Mouse (Mus musculus) forebrain, embryonic 16.5 days (tissue): ENCODE data around the gene Zfp553. TPM values are rescaled to one million over a fixed set of nuclear protein-coding genes. Genes with fewer than 3 reads are reported as not detected.

ENCODE experiments used
- ATAC-seq: fragments of 200-750 bp; cut with Nextera tagmentation; 2 replicates; pipeline ENCODE4 v1.8.0; 2017; ENCODE audit warnings: mild to moderate bottlenecking, moderate library complexity
- H3K27ac ChIP-seq: fragments of 300-500 bp; sonication (generic); 2 replicates; pipeline ENCODE4 v1.5.1; 2014; ENCODE audit warnings: low read length, control low read depth
- H3K27me3 ChIP-seq: fragments of 300-500 bp; sonication (generic); replicated peaks from 2 replicates; pipeline ENCODE4 v1.6.1; 2014; ENCODE audit warnings: low read length; ENCODE audit not compliant: control insufficient read depth, insufficient read depth
- H3K36me3 ChIP-seq: fragments of 300-500 bp; sonication (generic); 2 replicates; pipeline ENCODE4 v1.6.1; 2014; ENCODE audit not compliant: control insufficient read depth, insufficient read depth
- H3K4me1 ChIP-seq: fragments of 300-500 bp; sonication (generic); replicated peaks from 2 replicates; pipeline ENCODE4 v1.6.1; 2014; ENCODE audit warnings: low read length; ENCODE audit not compliant: control insufficient read depth, insufficient read depth
- H3K4me2 ChIP-seq: fragments of 300-500 bp; sonication (generic); 2 replicates; pipeline ENCODE4 v1.6.1; 2014; ENCODE audit warnings: mild to moderate bottlenecking, low read length, control low read depth
- H3K4me3 ChIP-seq: fragments of 300-500 bp; sonication (generic); replicated peaks from 2 replicates; pipeline ENCODE4 v1.5.1; 2014; ENCODE audit warnings: mild to moderate bottlenecking, low read length, control low read depth
- H3K9ac ChIP-seq: fragments of 300-500 bp; sonication (generic); replicated peaks from 2 replicates; pipeline ENCODE4 v1.6.1; 2014; ENCODE audit warnings: low read depth, low read length, control low read depth
- H3K9me3 ChIP-seq: fragments of 300-500 bp; sonication (generic); 2 replicates; pipeline ENCODE4 v1.6.1; 2016; ENCODE audit warnings: low read length; ENCODE audit not compliant: control insufficient read depth
- WGBS: fragments of 180-500 bp; shearing (Covaris S2); extraction: QIAGEN DNeasy Blood & Tissue Kit; methylation state at CpG from one replicate; pipeline ENCODE4 v1.1.7; 2014; 5-methylcytosine and 5-hydroxymethylcytosine counted together
- polyA plus RNA-seq: library from polyadenylated mRNA; unstranded; fragments of >200 nt; fragmentation: Nextera tagmentation; extraction: Ambion mirVana; gene quantifications from 2 replicates; pipeline ENCODE4 v1.2.1, GENCODE M21; 2015

The Zfp553 gene
- polyA plus RNA-seq, 1 experiment from 2014 or later, result 69.3 TPM

GRCm38 (mm10) chr7:127259186-127259905 is 26.5 kb downstream of the Zfp553 start:
- 76% methylated on average over 8 of the region's 8 CpGs for WGBS
- Histone ChIP-seq H3K36me3 (no peaks in the 10 kb centered on the region), H3K4me2 (peak overlapping the region; percentile 98), H3K4me1 (peaks cover 24% of the 10 kb centered on the region), H3K9me3 (no peaks in the 10 kb centered on the region), H3K27me3 (no peaks in the 10 kb centered on the region), H3K9ac (no peak overlapping the region; the same call in 1 of the 2 replicates), H3K4me3 (peak overlapping the region; percentile 65), H3K27ac (no peak overlapping the region)
- no peak for ATAC-seq

- Histone ChIP-seq H3K4me1 (peaks cover 18% of the 10 kb centered on the region), H3K9ac (peak within 1 kb of the TSS; percentile 73), H3K4me2 (peak within 1 kb of the TSS; percentile 98), H3K9me3 (no peaks in the 10 kb centered on the region), H3K36me3 (no peaks in the 10 kb centered on the region), H3K27ac (no peak within 1 kb of the TSS), H3K4me3 (peak within 1 kb of the TSS; percentile 65), H3K27me3 (no peaks in the 10 kb centered on the region)
- ATAC-seq, result peak; percentile 99
- WGBS, result under 1% methylated on average over 50 of the region's 50 CpGs
Observed at GRCm38 (mm10) chr7:127260309-127261111, 27.6 kb downstream of the Zfp553 start, which contains the start of gene Dctpp1. Gene Dctpp1 (minus strand): TSS chr7:127260709.

- ATAC-seq, result no peak
- H3K9ac ChIP-seq, result no peak overlapping the region
- no peak overlapping the region for H3K4me3 ChIP-seq
- H3K27ac ChIP-seq, result no peak overlapping the region
- H3K27me3 ChIP-seq, result no peaks in the 10 kb centered on the region
- WGBS, result 82% methylated on average over 10 of the region's 10 CpGs
- no peaks in the 10 kb centered on the region for H3K36me3 ChIP-seq
- no peaks in the 10 kb centered on the region for H3K9me3 ChIP-seq
- H3K4me1 ChIP-seq, result peaks cover 18% of the 10 kb centered on the region
- H3K4me2 ChIP-seq, result no peak overlapping the region
Observed at GRCm38 (mm10) chr7:127262218-127262961, 29.5 kb downstream of the Zfp553 start.

GRCm38 (mm10) chr7:127263526-127263925 is 30.7 kb downstream of the Zfp553 start:
- no peak overlapping the region for H3K27ac ChIP-seq
- H3K4me1 ChIP-seq, result peaks cover 18% of the 10 kb centered on the region
- H3K9me3 ChIP-seq, result peaks cover 3% of the 10 kb centered on the region; the same call in 1 of the 2 replicates
- peaks cover 3% of the 10 kb centered on the region; the same call in 1 of the 2 replicates for H3K36me3 ChIP-seq
- no peak overlapping the region for H3K9ac ChIP-seq
- H3K4me3 ChIP-seq, result no peak overlapping the region
- no peak overlapping the region for H3K4me2 ChIP-seq
- H3K27me3 ChIP-seq, result no peaks in the 10 kb centered on the region
- 92% methylated on average over 3 of the region's 3 CpGs for WGBS
- ATAC-seq, result no peak

DNA sequence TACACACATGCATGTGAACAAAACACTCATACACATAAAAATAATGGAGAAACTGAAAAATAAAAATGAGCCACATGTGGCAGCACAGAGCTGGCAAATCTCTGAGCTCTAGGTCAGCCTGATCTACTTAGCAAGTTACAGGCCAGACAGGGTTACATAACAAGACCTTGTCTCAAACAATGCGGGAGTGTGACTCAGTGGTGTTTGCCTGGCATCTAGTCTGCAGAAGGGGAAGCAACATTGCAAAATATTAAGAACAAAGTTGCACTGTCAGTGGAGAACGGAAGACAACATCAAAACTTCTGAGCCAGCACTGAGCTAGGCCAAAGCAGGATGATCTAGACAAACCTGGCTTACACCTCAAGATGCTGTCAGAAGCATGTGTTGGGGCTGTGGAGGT is 37.4 kb downstream of the Zfp553 start:
- 88% methylated on average over 2 of the region's 2 CpGs for WGBS
- peaks cover 27% of the 10 kb centered on the region for H3K4me1 ChIP-seq
- H3K27ac ChIP-seq, result no peak overlapping the region
- no peak for ATAC-seq
- peaks cover 5% of the 10 kb centered on the region; the same call in 1 of the 2 replicates for H3K9me3 ChIP-seq
- H3K27me3 ChIP-seq, result no peaks in the 10 kb centered on the region
- peaks cover 11% of the 10 kb centered on the region for H3K36me3 ChIP-seq
- H3K4me2 ChIP-seq, result no peak overlapping the region
- H3K4me3 ChIP-seq, result no peak overlapping the region
- H3K9ac ChIP-seq, result no peak overlapping the region

DNA sequence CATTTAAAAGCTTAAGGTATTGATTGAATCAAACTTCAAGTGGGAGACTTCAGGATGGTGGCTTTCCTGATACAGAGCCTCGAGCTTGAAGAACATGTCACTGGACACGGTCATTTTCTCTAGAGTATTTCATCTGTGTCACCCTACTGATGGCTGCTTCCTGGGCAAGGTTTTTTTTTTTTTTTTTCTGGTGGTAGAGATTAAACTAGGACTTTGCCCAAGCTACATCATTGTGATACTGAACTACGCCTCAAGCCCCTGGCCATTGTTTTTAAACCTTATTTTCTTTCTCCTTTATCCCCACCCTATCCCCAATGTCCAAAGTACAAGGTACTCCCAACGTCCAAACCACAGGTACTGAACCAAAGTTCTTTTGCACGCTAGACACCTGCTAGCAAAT is 37.8 kb downstream of the Zfp553 start:
- Histone ChIP-seq H3K4me1 (peaks cover 27% of the 10 kb centered on the region), H3K36me3 (peaks cover 11% of the 10 kb centered on the region), H3K9ac (no peak overlapping the region), H3K27me3 (no peaks in the 10 kb centered on the region), H3K4me3 (no peak overlapping the region), H3K9me3 (peaks cover 5% of the 10 kb centered on the region; the same call in 1 of the 2 replicates), H3K27ac (no peak overlapping the region), H3K4me2 (no peak overlapping the region)
- no peak for ATAC-seq
- 92% methylated on average over 5 of the region's 5 CpGs for WGBS

DNA sequence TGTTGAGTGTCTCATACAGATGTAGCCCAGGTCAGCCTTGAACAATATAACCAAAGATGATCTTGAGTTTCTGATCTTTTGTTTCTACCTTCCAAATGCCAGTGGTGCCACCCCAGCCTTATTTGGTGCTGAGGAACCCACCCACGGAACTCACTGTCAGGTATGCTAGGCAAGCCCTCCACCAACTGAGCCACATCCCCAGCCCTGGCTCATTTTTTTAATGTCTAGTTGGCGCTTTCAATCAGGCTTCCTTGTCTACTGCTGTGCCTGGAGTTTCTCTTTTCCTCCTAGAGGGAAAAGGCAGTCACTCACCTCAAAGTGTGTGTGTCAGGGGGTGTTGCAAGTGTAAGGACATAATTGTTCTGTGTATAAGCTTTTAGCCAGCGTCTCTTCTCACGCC is 38.2 kb downstream of the Zfp553 start:
- WGBS, result 94% methylated on average over 4 of the region's 4 CpGs
- Histone ChIP-seq H3K27me3 (no peaks in the 10 kb centered on the region), H3K27ac (no peak overlapping the region), H3K9ac (no peak overlapping the region), H3K9me3 (peaks cover 5% of the 10 kb centered on the region; the same call in 1 of the 2 replicates), H3K4me3 (no peak overlapping the region), H3K4me1 (peaks cover 27% of the 10 kb centered on the region), H3K36me3 (peaks cover 11% of the 10 kb centered on the region), H3K4me2 (no peak overlapping the region)
- no peak for ATAC-seq

- Histone ChIP-seq H3K27ac (no peak overlapping the region), H3K4me3 (no peak overlapping the region; the same call in 1 of the 2 replicates), H3K27me3 (no peaks in the 10 kb centered on the region), H3K4me2 (peak overlapping the region; percentile 84), H3K4me1 (peaks cover 27% of the 10 kb centered on the region), H3K9ac (no peak overlapping the region), H3K36me3 (peaks cover 11% of the 10 kb centered on the region), H3K9me3 (peaks cover 5% of the 10 kb centered on the region; the same call in 1 of the 2 replicates)
- ATAC-seq, result no peak
- WGBS, result 89% methylated on average over 15 of the region's 15 CpGs
Observed at GRCm38 (mm10) chr7:127272566-127272965, 39.7 kb downstream of the Zfp553 start.
